Mouse (Mus musculus): ENCODE data around the gene Slc6a16. TPM values are rescaled to one million over a fixed set of nuclear protein-coding genes. Genes with fewer than 3 reads are reported as not detected.

The Slc6a16 gene
- polyA plus RNA-seq, 1 experiment from 2014 or later = 0.14 TPM

DNA sequence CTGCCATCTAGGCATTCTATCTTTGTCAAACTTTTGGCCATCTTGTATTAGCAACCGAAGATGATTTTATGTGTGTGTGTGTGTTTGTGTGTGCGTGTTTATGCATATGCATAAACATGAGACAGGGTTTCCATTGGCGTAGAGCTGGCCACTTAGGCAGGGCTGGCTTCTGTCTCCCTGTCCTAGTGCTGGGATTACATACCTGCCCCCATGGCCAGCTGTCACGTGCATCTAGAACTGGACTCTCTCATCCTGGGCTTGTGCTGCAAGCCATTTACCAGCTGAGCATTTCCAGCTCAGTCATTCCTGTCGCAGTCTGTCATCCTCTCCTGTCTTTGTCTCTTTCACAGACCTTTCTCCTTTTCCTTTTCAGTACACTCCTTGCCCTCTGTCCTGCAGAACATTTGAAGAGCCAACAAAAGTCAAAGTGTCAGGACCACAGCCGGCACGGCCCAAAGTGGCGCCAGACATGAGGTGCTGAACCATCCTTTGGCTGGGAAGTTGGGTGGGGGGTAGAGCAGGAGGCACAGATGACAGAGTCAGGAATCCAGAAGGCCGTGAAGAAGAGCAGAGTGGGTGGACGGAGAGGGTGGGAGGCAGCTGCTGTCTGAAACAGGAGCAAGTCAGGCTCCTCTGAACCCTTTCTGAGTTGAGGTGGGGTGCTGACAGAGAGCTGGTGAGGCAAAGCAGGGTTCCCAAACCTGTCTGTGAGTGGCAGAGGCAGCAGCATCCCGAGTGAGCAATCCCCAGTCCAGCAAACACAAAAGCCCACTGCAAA lies 16.4 kb downstream of the Slc6a16 start:
- H3K9me3 ChIP-seq (ENCODE audit: control insufficient read depth, low read length) = no peaks in the 10 kb centered on the region
- DNase-seq (ENCODE audit: low spot score) = no peak
- WGBS = 61% methylated on average over 11 of the region's 11 CpGs

GRCm38 (mm10) chr7:45259281-45259680 lies 18.4 kb downstream of the Slc6a16 start:
- no peaks in the 10 kb centered on the region for H3K4me1 ChIP-seq (replicated peaks; ENCODE audit: control insufficient read depth, insufficient read depth, low read length)
- DNase-seq (ENCODE audit: low spot score) = no peak
- H3K27ac ChIP-seq (ENCODE audit: low read depth, low read length) = no peak overlapping the region
- H3K27me3 ChIP-seq (ENCODE audit: control insufficient read depth, insufficient read depth, low read length) = no peaks in the 10 kb centered on the region
- H3K9me3 ChIP-seq (ENCODE audit: control insufficient read depth, low read length) = no peaks in the 10 kb centered on the region
- H3K36me3 ChIP-seq (ENCODE audit: control insufficient read depth, insufficient read depth, low read length) = no peaks in the 10 kb centered on the region
- no peak overlapping the region for H3K4me2 ChIP-seq (replicated peaks; ENCODE audit: low read depth, low read length)
- H3K4me3 ChIP-seq (ENCODE audit: low read depth, low read length) = no peak overlapping the region
- ATAC-seq (ENCODE audit: low FRiP score) = no peak
- no peak overlapping the region for H3K9ac ChIP-seq (ENCODE audit: low read depth, low read length)
- 86% methylated on average over 8 of the region's 8 CpGs for WGBS

More for the DNA sequence above, 16.4 kb downstream of the Slc6a16 start:
- H3K36me3 ChIP-seq (ENCODE audit: control insufficient read depth, insufficient read depth, low read length) = no peaks in the 10 kb centered on the region
- H3K27ac ChIP-seq (ENCODE audit: low read depth, low read length) = no peak overlapping the region
- no peaks in the 10 kb centered on the region for H3K27me3 ChIP-seq (ENCODE audit: control insufficient read depth, insufficient read depth, low read length)
- H3K9ac ChIP-seq (ENCODE audit: low read depth, low read length) = no peak overlapping the region
- no peaks in the 10 kb centered on the region for H3K4me1 ChIP-seq (replicated peaks; ENCODE audit: control insufficient read depth, insufficient read depth, low read length)
- no peak overlapping the region for H3K4me2 ChIP-seq (replicated peaks; ENCODE audit: low read depth, low read length)
- ATAC-seq (ENCODE audit: low FRiP score) = no peak
- H3K4me3 ChIP-seq (ENCODE audit: low read depth, low read length) = no peak overlapping the region

- whole genome bisulfite sequencing = 73% methylated on average over 7 of the region's 7 CpGs
- Histone ChIP-seq H3K9ac (ENCODE audit: low read depth, low read length) (no peak overlapping the region), H3K9me3 (ENCODE audit: control insufficient read depth, low read length) (no peaks in the 10 kb centered on the region), H3K27ac (ENCODE audit: low read depth, low read length) (no peak overlapping the region), H3K4me1 (replicated peaks; ENCODE audit: control insufficient read depth, insufficient read depth, low read length) (no peaks in the 10 kb centered on the region), H3K4me3 (ENCODE audit: low read depth, low read length) (no peak overlapping the region), H3K27me3 (ENCODE audit: control insufficient read depth, insufficient read depth, low read length) (no peaks in the 10 kb centered on the region), H3K4me2 (replicated peaks; ENCODE audit: low read depth, low read length) (no peak overlapping the region), H3K36me3 (ENCODE audit: control insufficient read depth, insufficient read depth, low read length) (no peaks in the 10 kb centered on the region)
- DNase-seq (ENCODE audit: low spot score) = no peak
- no peak for ATAC-seq (ENCODE audit: low FRiP score)
These were observed 21.4 kb downstream of the Slc6a16 start for GRCm38 (mm10) chr7:45262266-45262665.

GRCm38 (mm10) chr7:45263006-45263607 lies 22.2 kb downstream of the Slc6a16 start:
- Histone ChIP-seq H3K4me2 (replicated peaks; ENCODE audit: low read depth, low read length) (no peak overlapping the region), H3K4me3 (ENCODE audit: low read depth, low read length) (no peak overlapping the region), H3K27me3 (ENCODE audit: control insufficient read depth, insufficient read depth, low read length) (no peaks in the 10 kb centered on the region), H3K4me1 (replicated peaks; ENCODE audit: control insufficient read depth, insufficient read depth, low read length) (no peaks in the 10 kb centered on the region), H3K9ac (ENCODE audit: low read depth, low read length) (no peak overlapping the region), H3K9me3 (ENCODE audit: control insufficient read depth, low read length) (no peaks in the 10 kb centered on the region), H3K36me3 (ENCODE audit: control insufficient read depth, insufficient read depth, low read length) (no peaks in the 10 kb centered on the region), H3K27ac (ENCODE audit: low read depth, low read length) (no peak overlapping the region)
- DNase-seq (ENCODE audit: low spot score) = no peak
- ATAC-seq (ENCODE audit: low FRiP score) = no peak
- 72% methylated on average over 7 of the region's 7 CpGs for WGBS

DNA sequence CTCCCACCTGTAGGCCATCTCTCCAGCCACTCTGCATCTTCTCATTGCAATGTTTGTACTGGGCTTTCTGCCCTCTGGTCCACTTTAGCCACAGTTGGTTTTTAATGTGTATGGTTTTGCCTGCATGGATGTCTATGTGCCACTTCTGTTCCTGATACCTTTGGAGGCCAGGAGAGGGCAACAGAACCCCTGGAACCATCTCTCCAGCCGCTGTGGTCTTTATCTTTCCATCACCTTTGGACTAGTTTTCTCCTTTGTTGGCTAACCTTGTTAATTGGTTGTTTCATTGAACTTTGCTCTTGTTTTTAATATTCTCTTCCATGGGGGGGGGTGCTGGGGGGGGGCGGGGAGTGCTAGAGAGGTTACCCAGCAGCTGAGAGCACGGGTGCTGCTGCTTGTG lies 23.5 kb downstream of the Slc6a16 start:
- no peaks in the 10 kb centered on the region for H3K27me3 ChIP-seq (ENCODE audit: control insufficient read depth, insufficient read depth, low read length)
- no peak for ATAC-seq (ENCODE audit: low FRiP score)
- no peak overlapping the region for H3K4me2 ChIP-seq (replicated peaks; ENCODE audit: low read depth, low read length)
- no peak for DNase-seq (ENCODE audit: low spot score)
- WGBS = 78% methylated on average over 3 of the region's 3 CpGs
- H3K4me3 ChIP-seq (ENCODE audit: low read depth, low read length) = no peak overlapping the region
- no peak overlapping the region for H3K27ac ChIP-seq (ENCODE audit: low read depth, low read length)
- no peaks in the 10 kb centered on the region for H3K9me3 ChIP-seq (ENCODE audit: control insufficient read depth, low read length)
- H3K4me1 ChIP-seq (replicated peaks; ENCODE audit: control insufficient read depth, insufficient read depth, low read length) = no peaks in the 10 kb centered on the region
- no peaks in the 10 kb centered on the region for H3K36me3 ChIP-seq (ENCODE audit: control insufficient read depth, insufficient read depth, low read length)
- H3K9ac ChIP-seq (ENCODE audit: low read depth, low read length) = no peak overlapping the region

- Histone ChIP-seq H3K27ac (ENCODE audit: low read depth, low read length) (no peak overlapping the region), H3K4me2 (replicated peaks; ENCODE audit: low read depth, low read length) (no peak overlapping the region), H3K4me1 (replicated peaks; ENCODE audit: control insufficient read depth, insufficient read depth, low read length) (no peaks in the 10 kb centered on the region), H3K9ac (ENCODE audit: low read depth, low read length) (no peak overlapping the region), H3K36me3 (ENCODE audit: control insufficient read depth, insufficient read depth, low read length) (no peaks in the 10 kb centered on the region), H3K27me3 (ENCODE audit: control insufficient read depth, insufficient read depth, low read length) (no peaks in the 10 kb centered on the region), H3K4me3 (ENCODE audit: low read depth, low read length) (no peak overlapping the region), H3K9me3 (ENCODE audit: control insufficient read depth, low read length) (no peaks in the 10 kb centered on the region)
- ATAC-seq (ENCODE audit: low FRiP score) (no peak), DNase-seq (ENCODE audit: low spot score) (no peak)
- 84% methylated on average over 1 of the region's 1 CpGs for WGBS
These were observed 24.6 kb downstream of the Slc6a16 start for GRCm38 (mm10) chr7:45265518-45265917.

DNA sequence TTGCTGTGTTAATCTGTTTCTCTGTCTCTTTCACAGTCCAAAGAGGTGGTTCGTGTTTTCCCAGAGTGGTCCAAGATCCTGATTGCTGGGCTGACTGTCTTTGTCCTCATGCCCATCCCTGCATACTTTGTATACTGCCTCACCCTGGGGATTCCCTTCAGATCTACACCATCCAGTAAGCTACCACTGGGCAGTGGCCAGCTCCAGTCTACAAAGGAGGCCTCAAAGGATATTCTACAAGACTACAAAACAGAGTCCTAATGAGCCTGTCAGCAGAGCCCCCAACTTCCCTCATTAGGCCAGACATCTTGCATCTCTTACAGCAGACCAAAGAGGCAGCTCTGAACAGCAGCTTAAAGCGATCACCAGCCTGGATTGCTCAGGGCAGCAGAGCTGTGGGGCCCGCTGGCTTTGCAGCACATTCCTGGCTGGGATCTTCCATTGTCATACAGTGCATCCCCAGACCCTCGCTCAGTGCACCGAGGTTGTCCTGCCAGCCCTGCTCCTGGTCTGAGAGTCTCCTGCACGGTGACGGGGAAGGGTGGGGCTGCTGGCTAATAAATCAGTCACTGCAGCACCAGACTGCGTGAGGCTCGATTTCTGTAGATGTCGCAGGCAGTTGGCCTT lies 32.0 kb downstream of the Slc6a16 start:
- Histone ChIP-seq H3K27me3 (ENCODE audit: control insufficient read depth, insufficient read depth, low read length) (no peaks in the 10 kb centered on the region; the same call in 1 of the 2 replicates), H3K4me3 (ENCODE audit: low read depth, low read length) (no peak overlapping the region), H3K27ac (ENCODE audit: low read depth, low read length) (no peak overlapping the region), H3K4me2 (replicated peaks; ENCODE audit: low read depth, low read length) (no peak overlapping the region), H3K9me3 (ENCODE audit: control insufficient read depth, low read length) (no peaks in the 10 kb centered on the region), H3K4me1 (replicated peaks; ENCODE audit: control insufficient read depth, insufficient read depth, low read length) (peaks cover 2% of the 10 kb centered on the region; the same call in 1 of the 2 replicates), H3K36me3 (ENCODE audit: control insufficient read depth, insufficient read depth, low read length) (no peaks in the 10 kb centered on the region), H3K9ac (ENCODE audit: low read depth, low read length) (no peak overlapping the region)
- DNase-seq (ENCODE audit: low spot score) (no peak), ATAC-seq (ENCODE audit: low FRiP score) (no peak)
- WGBS = 66% methylated on average over 10 of the region's 10 CpGs

DNA sequence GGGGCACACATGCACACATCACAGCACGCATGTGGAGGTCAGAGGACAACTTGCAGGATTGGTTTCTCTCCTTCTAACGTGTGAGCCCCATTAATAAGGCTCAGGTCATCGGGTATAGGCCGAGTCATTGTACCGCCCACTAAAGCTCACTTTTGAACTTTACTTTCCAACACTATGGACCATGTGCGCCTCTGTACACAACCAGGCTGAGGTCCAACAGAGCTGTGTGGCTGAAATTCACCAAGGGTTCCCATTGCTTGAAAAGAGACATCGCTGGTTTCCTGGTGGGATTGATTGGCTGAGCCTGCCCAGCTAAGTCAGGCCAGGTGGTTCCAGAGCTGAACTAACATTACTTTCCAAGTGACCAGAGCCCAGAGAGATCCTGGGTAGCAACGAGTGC lies 32.8 kb downstream of the Slc6a16 start:
- WGBS = 89% methylated on average over 8 of the region's 8 CpGs
- ATAC-seq (ENCODE audit: low FRiP score) (no peak), DNase-seq (ENCODE audit: low spot score) (no peak)
- Histone ChIP-seq H3K27ac (ENCODE audit: low read depth, low read length) (no peak overlapping the region), H3K36me3 (ENCODE audit: control insufficient read depth, insufficient read depth, low read length) (no peaks in the 10 kb centered on the region), H3K9me3 (ENCODE audit: control insufficient read depth, low read length) (no peaks in the 10 kb centered on the region), H3K4me3 (ENCODE audit: low read depth, low read length) (no peak overlapping the region), H3K27me3 (ENCODE audit: control insufficient read depth, insufficient read depth, low read length) (no peaks in the 10 kb centered on the region; the same call in 1 of the 2 replicates), H3K9ac (ENCODE audit: low read depth, low read length) (no peak overlapping the region), H3K4me2 (replicated peaks; ENCODE audit: low read depth, low read length) (no peak overlapping the region), H3K4me1 (replicated peaks; ENCODE audit: control insufficient read depth, insufficient read depth, low read length) (peaks cover 2% of the 10 kb centered on the region; the same call in 1 of the 2 replicates)
